Mouse (Mus musculus) midbrain, embryonic 15.5 days (tissue): Measurements from ENCODE around the gene Harbi1. TPM values are rescaled to one million over a fixed set of nuclear protein-coding genes. Genes with fewer than 3 reads are reported as not detected.
A peak's percentile ranks its signal among the peaks of the same experiment; 100 is the strongest.
"Not testable (repeated sequence)": the region's sequence is repeated elsewhere in the genome, so short reads cannot be mapped to it uniquely, and the experiment has no call there.

ENCODE experiments used
- ATAC-seq: fragments of 200-750 bp; cut with Nextera tagmentation; replicated peaks from 2 replicates; pipeline ENCODE4 v1.8.0; 2017; ENCODE audit warnings: moderate TSS enrichment
- H3K27ac ChIP-seq: fragments of 300-500 bp; sonication (generic); 2 replicates; pipeline ENCODE4 v1.5.1; 2015; ENCODE audit warnings: mild to moderate bottlenecking, inconsistent platforms
- H3K27me3 ChIP-seq: fragments of 300-500 bp; sonication (generic); replicated peaks from 2 replicates; pipeline ENCODE4 v1.6.1; 2015; ENCODE audit warnings: inconsistent platforms
- H3K36me3 ChIP-seq: fragments of 300-500 bp; sonication (generic); replicated peaks from 2 replicates; pipeline ENCODE4 v1.6.1; 2015; ENCODE audit warnings: inconsistent platforms
- H3K4me1 ChIP-seq: fragments of 300-500 bp; sonication (generic); 2 replicates; pipeline ENCODE4 v1.6.1; 2015; ENCODE audit warnings: inconsistent platforms
- H3K4me2 ChIP-seq: fragments of 300-500 bp; sonication (generic); 2 replicates; pipeline ENCODE4 v1.6.1; 2015; ENCODE audit warnings: inconsistent platforms, mild to moderate bottlenecking, moderate library complexity
- H3K4me3 ChIP-seq: fragments of 300-500 bp; sonication (generic); 2 replicates; pipeline ENCODE4 v1.5.1; 2015; ENCODE audit warnings: mild to moderate bottlenecking, inconsistent platforms
- H3K9ac ChIP-seq: fragments of 300-500 bp; sonication (generic); 2 replicates; pipeline ENCODE4 v1.6.1; 2015; ENCODE audit warnings: mild to moderate bottlenecking, inconsistent platforms
- H3K9me3 ChIP-seq: fragments of 300-500 bp; sonication (generic); 2 replicates; pipeline ENCODE4 v1.6.1; 2016; ENCODE audit warnings: inconsistent platforms
- WGBS: fragments of 180-500 bp; shearing (Covaris S2); methylation state at CpG from one replicate; pipeline ENCODE4 v1.1.7; 2015; ENCODE audit warnings: mixed read lengths; 5-methylcytosine and 5-hydroxymethylcytosine counted together
- polyA plus RNA-seq: library from polyadenylated mRNA; unstranded; fragments of >200 nt; fragmentation: Nextera tagmentation; extraction: Ambion mirVana; gene quantifications from 2 replicates; pipeline ENCODE4 v1.2.1, GENCODE M21; 2015

The Harbi1 gene
- polyA plus RNA-seq, 1 experiment from 2014 or later = 20.9 TPM

GRCm38 (mm10) chr2:91723951-91724350 lies 13.3 kb downstream of the Harbi1 start:
- H3K4me3 ChIP-seq = no peak overlapping the region
- H3K4me2 ChIP-seq = no peak overlapping the region
- no peak overlapping the region for H3K27ac ChIP-seq
- no peak overlapping the region for H3K9ac ChIP-seq
- no peak for ATAC-seq
- no peaks in the 10 kb centered on the region; the same call in 1 of the 2 replicates for H3K36me3 ChIP-seq
- no peaks in the 10 kb centered on the region for H3K9me3 ChIP-seq
- H3K27me3 ChIP-seq = no peaks in the 10 kb centered on the region
- no peaks in the 10 kb centered on the region for H3K4me1 ChIP-seq

DNA sequence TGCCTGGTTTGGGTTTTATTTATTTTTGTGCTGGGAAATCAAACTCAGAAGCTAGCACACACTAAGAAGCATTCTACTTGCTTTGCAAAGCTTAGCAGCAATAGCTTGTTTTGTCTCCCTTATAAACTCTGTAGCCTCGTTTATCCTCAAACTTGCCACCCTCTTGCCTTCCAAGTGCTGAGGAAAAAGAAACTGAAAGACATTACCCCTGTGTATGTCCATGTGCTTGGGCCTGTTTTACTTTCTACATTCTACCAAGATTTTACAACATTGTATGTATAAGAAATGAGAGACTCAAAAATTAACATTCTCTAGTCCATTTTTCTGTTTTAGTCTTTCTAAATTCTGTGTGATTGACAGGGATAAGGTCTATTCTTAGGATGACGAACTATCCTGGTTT lies 14.1 kb downstream of the Harbi1 start:
- Histone ChIP-seq H3K4me2 (no peak overlapping the region), H3K4me3 (no peak overlapping the region), H3K36me3 (no peaks in the 10 kb centered on the region; the same call in 1 of the 2 replicates), H3K4me1 (no peaks in the 10 kb centered on the region), H3K9me3 (no peaks in the 10 kb centered on the region), H3K9ac (no peak overlapping the region), H3K27ac (no peak overlapping the region), H3K27me3 (no peaks in the 10 kb centered on the region)
- whole genome bisulfite sequencing = 64% methylated on average over 2 of the region's 2 CpGs
- no peak for ATAC-seq

GRCm38 (mm10) chr2:91725476-91725875 lies 14.8 kb downstream of the Harbi1 start:
- H3K4me3 ChIP-seq, H3K36me3 ChIP-seq, H3K9me3 ChIP-seq, ATAC-seq, H3K9ac ChIP-seq, H3K27ac ChIP-seq, H3K27me3 ChIP-seq, H3K4me1 ChIP-seq, H3K4me2 ChIP-seq: not testable (repeated sequence)
- WGBS = 57% methylated on average over 4 of the region's 4 CpGs

GRCm38 (mm10) chr2:91727011-91727410 lies 16.4 kb downstream of the Harbi1 start:
- ATAC-seq = no peak
- peaks cover 6% of the 10 kb centered on the region; the same call in 1 of the 2 replicates for H3K4me1 ChIP-seq
- no peak overlapping the region for H3K9ac ChIP-seq
- H3K4me3 ChIP-seq = no peak overlapping the region
- 90% methylated on average over 3 of the region's 3 CpGs for WGBS
- no peaks in the 10 kb centered on the region for H3K27me3 ChIP-seq
- no peak overlapping the region for H3K4me2 ChIP-seq
- no peak overlapping the region for H3K27ac ChIP-seq
- no peaks in the 10 kb centered on the region for H3K36me3 ChIP-seq
- H3K9me3 ChIP-seq = no peaks in the 10 kb centered on the region

GRCm38 (mm10) chr2:91729571-91729970 lies 18.9 kb downstream of the Harbi1 start:
- Histone ChIP-seq H3K9ac (peak overlapping the region; percentile 98), H3K9me3 (no peaks in the 10 kb centered on the region), H3K4me1 (peaks cover 6% of the 10 kb centered on the region; the same call in 1 of the 2 replicates), H3K36me3 (no peaks in the 10 kb centered on the region), H3K4me2 (peak overlapping the region; percentile 64), H3K27ac (peak overlapping the region; percentile 91), H3K27me3 (no peaks in the 10 kb centered on the region), H3K4me3 (peak overlapping the region; percentile 99)
- 20% methylated on average over 4 of the region's 4 CpGs for whole genome bisulfite sequencing
- peak; percentile 32 for ATAC-seq

- peaks cover 6% of the 10 kb centered on the region; the same call in 1 of the 2 replicates for H3K4me1 ChIP-seq
- H3K36me3 ChIP-seq = no peaks in the 10 kb centered on the region
- under 1% methylated on average over 68 of the region's 68 CpGs for WGBS
- ATAC-seq = peak; percentile 92
- H3K4me3 ChIP-seq = peak within 1 kb of the TSS; percentile 99
- peak within 1 kb of the TSS; percentile 91 for H3K27ac ChIP-seq
- H3K9ac ChIP-seq = peak within 1 kb of the TSS; percentile 98
- no peaks in the 10 kb centered on the region for H3K27me3 ChIP-seq
- H3K9me3 ChIP-seq = no peaks in the 10 kb centered on the region
- peak within 1 kb of the TSS; percentile 64 for H3K4me2 ChIP-seq
These were observed 19.5 kb downstream of the Harbi1 start, which contains the start of gene Ambra1 for GRCm38 (mm10) chr2:91729971-91730821. Ambra1 (plus strand) TSS chr2:91730134.

GRCm38 (mm10) chr2:91735221-91735620 lies 24.6 kb downstream of the Harbi1 start:
- Histone ChIP-seq H3K4me1 (peaks cover 6% of the 10 kb centered on the region; the same call in 1 of the 2 replicates), H3K27ac (no peak overlapping the region), H3K9ac (no peak overlapping the region), H3K27me3 (no peaks in the 10 kb centered on the region), H3K9me3 (no peaks in the 10 kb centered on the region), H3K4me3 (no peak overlapping the region), H3K4me2 (no peak overlapping the region), H3K36me3 (no peaks in the 10 kb centered on the region)
- WGBS = 95% methylated on average over 5 of the region's 5 CpGs
- no peak for ATAC-seq

DNA sequence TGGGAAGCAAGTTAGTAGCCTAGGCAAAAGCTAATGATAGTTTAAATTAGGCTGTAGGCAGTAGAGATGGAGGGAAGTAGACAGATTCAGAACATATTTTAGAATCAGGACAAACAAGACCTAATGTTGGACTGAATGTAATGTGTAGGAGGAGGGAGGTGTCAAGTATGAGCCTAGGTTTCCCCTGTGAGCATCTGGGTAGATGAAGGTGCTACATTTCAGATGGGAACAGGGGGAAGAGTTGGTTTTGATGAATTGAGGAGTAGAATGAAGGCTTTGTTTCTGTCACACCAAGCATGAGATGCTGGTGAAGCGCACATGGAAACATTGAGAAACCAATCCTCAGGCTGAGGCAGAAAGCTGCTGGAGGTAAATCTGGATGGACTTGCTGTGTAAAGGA lies 28.9 kb downstream of the Harbi1 start:
- H3K4me3 ChIP-seq = no peak overlapping the region
- no peaks in the 10 kb centered on the region for H3K27me3 ChIP-seq
- no peak overlapping the region for H3K27ac ChIP-seq
- H3K9ac ChIP-seq = no peak overlapping the region
- H3K9me3 ChIP-seq = no peaks in the 10 kb centered on the region
- no peak for ATAC-seq
- no peaks in the 10 kb centered on the region for H3K4me1 ChIP-seq
- WGBS = 98% methylated on average over 1 of the region's 1 CpGs
- H3K4me2 ChIP-seq = no peak overlapping the region
- H3K36me3 ChIP-seq = no peaks in the 10 kb centered on the region

- no peak overlapping the region for H3K9ac ChIP-seq
- ATAC-seq = no peak
- no peaks in the 10 kb centered on the region for H3K27me3 ChIP-seq
- H3K4me2 ChIP-seq = no peak overlapping the region
- WGBS = 84% methylated on average over 5 of the region's 5 CpGs
- no peaks in the 10 kb centered on the region for H3K9me3 ChIP-seq
- H3K36me3 ChIP-seq = no peaks in the 10 kb centered on the region
- no peak overlapping the region for H3K4me3 ChIP-seq
- no peak overlapping the region for H3K27ac ChIP-seq
- H3K4me1 ChIP-seq = no peaks in the 10 kb centered on the region
These were observed 34.0 kb downstream of the Harbi1 start for GRCm38 (mm10) chr2:91744686-91745085.

- H3K4me3 ChIP-seq = no peak overlapping the region
- H3K4me1 ChIP-seq = no peaks in the 10 kb centered on the region
- no peak overlapping the region for H3K9ac ChIP-seq
- no peak overlapping the region for H3K27ac ChIP-seq
- H3K4me2 ChIP-seq = no peak overlapping the region
- H3K27me3 ChIP-seq = no peaks in the 10 kb centered on the region
- no peak for ATAC-seq
- WGBS = 71% methylated on average over 2 of the region's 2 CpGs
- no peaks in the 10 kb centered on the region for H3K36me3 ChIP-seq
- no peaks in the 10 kb centered on the region for H3K9me3 ChIP-seq
These were observed 39.2 kb downstream of the Harbi1 start for GRCm38 (mm10) chr2:91749811-91750261.
